Mouse (Mus musculus) heart, adult 18-20 months (tissue): ENCODE measurements around the gene Clec12a. TPM values are rescaled to one million over a fixed set of nuclear protein-coding genes. Genes with fewer than 3 reads are reported as not detected.

Experiments
- DNase-seq, 2 experiments: peaks; one replicate each; pipeline ENCODE4 v3.0.0; 2021 to 2022; ENCODE audit warnings: mixed read lengths in 1 of 2
- total RNA-seq, 2 experiments: library from RNA; stranded (reverse); gene quantifications; 2 replicates each; pipeline ENCODE4 v1.2.3; 2021

Clec12a gene
- total RNA-seq, 2 experiments from 2014 or later, result 0.85 to 0.94 TPM

- DNase-seq, result no peak
Measured at GRCm38 (mm10) chr6:129374937-129375471, 32.5 kb downstream of the Clec12a start.

- no peak for DNase-seq
Measured at GRCm38 (mm10) chr6:129380454-129380853, 38.0 kb downstream of the Clec12a start.

GRCm38 (mm10) chr6:129381736-129382135 lies 39.2 kb downstream of the Clec12a start:
- DNase-seq, result no peak

GRCm38 (mm10) chr6:129383466-129383865 lies 41.0 kb downstream of the Clec12a start:
- no peak for DNase-seq

GRCm38 (mm10) chr6:129385000-129385399 lies 42.5 kb downstream of the Clec12a start:
- DNase-seq, result no peak

GRCm38 (mm10) chr6:129385774-129386173 lies 43.3 kb downstream of the Clec12a start, which contains the start of gene Clec12b:
Gene Clec12b (minus strand): TSS chr6:129385874.
- DNase-seq, result no peak

- DNase-seq, result peak in 1 of 2 experiments; percentile 55
Measured at GRCm38 (mm10) chr6:129393087-129393720, 50.7 kb downstream of the Clec12a start.

- no peak for DNase-seq
Measured at GRCm38 (mm10) chr6:129393732-129394131, 51.2 kb downstream of the Clec12a start.

GRCm38 (mm10) chr6:129396997-129397396 lies 54.5 kb downstream of the Clec12a start, which contains the start of gene Clec1b:
Gene Clec1b (plus strand): TSS chr6:129397297.
- DNase-seq, result no peak

GRCm38 (mm10) chr6:129399945-129400344 lies 57.5 kb downstream of the Clec12a start:
- DNase-seq, result peak; percentile 54 to 65

- no peak for DNase-seq
Measured at GRCm38 (mm10) chr6:129402404-129402803, 59.9 kb downstream of the Clec12a start.

- DNase-seq, result no peak
Measured at GRCm38 (mm10) chr6:129403391-129403790, 60.9 kb downstream of the Clec12a start.

- DNase-seq, result no peak
Measured at GRCm38 (mm10) chr6:129405999-129406398, 63.5 kb downstream of the Clec12a start.

GRCm38 (mm10) chr6:129407324-129407723 lies 64.8 kb downstream of the Clec12a start:
- peak; percentile 17 to 61 for DNase-seq

GRCm38 (mm10) chr6:129408562-129408961 lies 66.1 kb downstream of the Clec12a start, which contains the start of gene Clec9a:
Gene Clec9a (plus strand): TSS chr6:129408862.
- no peak for DNase-seq

- no peak for DNase-seq
Measured at GRCm38 (mm10) chr6:129414177-129414576, 71.7 kb downstream of the Clec12a start.

Other genes starting within 250 kb of the Clec12a start
- not detected for gene Clec2e, start 241.8 kb upstream of the Clec12a start, total RNA-seq
- gene Clec2d, start 162.1 kb upstream of the Clec12a start, total RNA-seq, result 10 to 100 TPM; 32.0 to 46.1 TPM
- 1 to 10 TPM in 1 of 2 experiments, under 1 TPM in 1; 0.17 to 1.6 TPM for gene Cd69, start 67.3 kb upstream of the Clec12a start, total RNA-seq
- not detected for gene 4922502D21Rik, start 10.9 kb upstream of the Clec12a start, total RNA-seq
- not detected for gene Clec12b, start 43.2 kb downstream of the Clec12a start, total RNA-seq
- 1 to 10 TPM; 1.0 to 1.2 TPM for gene Clec1b, start 54.6 kb downstream of the Clec12a start, total RNA-seq
- gene Clec9a, start 66.2 kb downstream of the Clec12a start, total RNA-seq, result under 1 TPM in 1 of 2 experiments, not detected in 1; 0.62 TPM
- gene Clec1a, start 109.3 kb downstream of the Clec12a start, total RNA-seq, result 10 to 100 TPM; 11.1 to 11.4 TPM
- gene Olr1, start 164.5 kb downstream of the Clec12a start, total RNA-seq, result not detected
- gene Tmem52b, start 169.9 kb downstream of the Clec12a start, total RNA-seq, result not detected
- gene Gabarapl1, start 190.5 kb downstream of the Clec12a start, total RNA-seq, result 100 to 1,000 TPM; 149 to 199 TPM
- gene Klre1, start 235.2 kb downstream of the Clec12a start, total RNA-seq, result under 1 TPM in 1 of 2 experiments, not detected in 1; 0.30 TPM
- gene Klrd1, start 249.1 kb downstream of the Clec12a start, total RNA-seq, result 1 to 10 TPM in 1 of 2 experiments, not detected in 1; 1.1 TPM